Mouse (Mus musculus): ENCODE measurements around the gene Dennd4a.
A peak's percentile ranks its signal among the peaks of the same experiment; 100 is the strongest.

The Dennd4a gene

DNA sequence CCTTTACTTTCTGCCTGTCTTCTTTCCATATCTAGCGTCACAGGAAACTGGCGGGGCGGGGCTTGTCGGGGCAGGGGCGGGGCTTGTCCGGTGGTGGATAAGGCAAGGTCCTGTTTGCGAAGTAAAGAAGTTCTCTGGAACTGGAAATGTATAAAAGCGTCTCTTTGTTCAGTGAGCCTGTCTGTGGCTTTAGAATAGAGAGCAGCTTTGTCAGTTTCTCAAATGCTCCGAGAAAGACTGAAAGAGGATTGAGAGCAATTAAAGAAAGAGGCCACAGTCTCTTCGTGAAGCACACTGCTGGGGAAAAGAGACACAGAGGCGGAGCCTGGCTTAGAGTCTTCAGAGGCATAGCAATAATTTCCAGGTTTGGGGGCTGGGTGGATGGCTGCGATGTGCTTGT is 145.2 kb downstream of the Dennd4a start:
- DNase-seq (ENCODE audit: low read depth, low spot score), result no peak

DNA sequence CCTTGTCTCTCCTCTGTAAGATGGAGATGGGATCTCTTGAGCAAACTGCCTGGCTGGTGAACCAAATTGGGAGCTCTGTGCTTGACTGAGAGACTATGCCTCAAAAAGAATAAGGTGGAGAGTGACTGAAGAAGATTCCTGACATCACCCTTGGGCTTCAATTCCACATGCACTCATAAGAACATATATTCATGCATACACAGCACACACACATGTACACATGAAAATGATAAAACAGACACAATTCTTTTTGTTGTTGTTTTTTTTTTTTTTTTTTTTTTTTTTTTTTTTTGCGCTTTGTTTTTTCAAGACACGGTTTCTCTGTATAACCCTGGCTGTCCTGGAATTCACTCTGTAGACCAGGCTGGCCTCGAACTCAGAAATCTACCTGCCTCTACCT is 146.1 kb downstream of the Dennd4a start:
- no peak for DNase-seq (ENCODE audit: low read depth, low spot score)

DNA sequence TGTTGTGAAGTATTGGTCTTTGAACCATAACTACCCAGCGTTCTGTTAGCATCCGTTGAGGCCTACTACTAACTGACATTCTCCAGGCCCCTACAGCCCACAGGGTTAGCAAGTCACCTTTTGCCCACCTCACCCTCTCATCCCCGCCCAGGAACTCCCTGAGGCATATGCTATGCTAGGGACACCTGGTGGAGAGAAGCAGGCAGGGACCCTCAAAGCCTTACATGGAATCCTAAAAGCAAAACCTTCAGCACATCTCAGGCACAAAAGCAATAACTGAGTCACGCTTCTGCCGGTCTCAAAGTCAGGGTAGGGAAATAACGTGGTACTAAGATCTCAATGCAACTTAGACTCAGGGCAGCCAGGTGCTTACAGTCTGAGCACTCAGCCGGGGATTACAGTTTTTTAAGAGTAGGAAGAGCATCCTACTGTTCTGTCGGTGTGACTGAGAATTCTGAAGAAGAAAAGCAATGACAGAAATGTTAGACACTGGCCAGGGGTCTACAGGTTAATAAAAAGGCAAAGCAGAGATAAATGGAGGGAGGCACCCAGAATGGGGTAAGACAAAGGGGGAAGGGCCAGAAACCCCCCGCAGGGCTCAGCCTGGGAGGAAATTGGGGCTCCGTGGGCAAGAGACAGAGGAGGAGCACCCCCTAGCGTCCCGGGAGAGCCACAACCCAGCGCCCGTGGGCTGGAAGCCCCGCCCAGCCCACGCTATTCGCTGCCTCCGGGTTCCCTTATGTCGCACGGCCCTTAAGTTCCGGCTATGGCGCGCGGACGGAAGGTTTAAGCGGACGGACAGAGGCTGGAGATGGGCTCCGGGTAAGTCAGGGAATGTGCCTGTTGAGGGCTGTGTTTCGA is 149.2 kb downstream of the Dennd4a start, which contains the start of gene Ints14:
TSS of gene Ints14 (plus strand) at position 789 of the 861 bp plus-strand sequence.
- DNase-seq (ENCODE audit: low read depth, low spot score), result peak; percentile 89

DNA sequence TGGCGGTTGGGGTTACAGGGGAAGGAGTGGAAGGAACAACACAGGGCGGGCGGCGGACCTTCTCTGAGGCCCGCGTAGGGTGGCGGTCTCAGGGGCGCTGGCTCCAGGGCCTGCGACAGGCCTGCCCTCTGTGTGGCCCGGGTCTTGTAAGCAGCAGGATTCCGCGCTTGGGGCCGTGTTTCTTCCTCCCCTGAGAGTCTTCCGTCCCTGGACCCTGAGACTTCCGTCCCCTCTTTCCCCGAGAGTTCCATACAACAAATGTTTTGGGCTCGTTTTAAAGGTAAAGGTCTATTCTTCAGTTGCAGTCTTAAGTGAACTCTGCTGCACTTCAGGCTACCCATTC is 149.8 kb downstream of the Dennd4a start:
- DNase-seq (ENCODE audit: low read depth, low spot score), result no peak

Data from skeletal muscle tissue, adult 2 months (tissue).